Mouse (Mus musculus) regulatory T cell (primary cell): ENCODE measurements around the gene Mrtfa.

Experiments
- in situ Hi-C: fragments of 300-600 bp; cut with MboI, MseI; formaldehyde crosslinking; loops from one replicate; pipeline ENCODE4 v1.15.1; 2025; ENCODE audit warnings: high pct_unique_total_duplicates

Mrtfa gene

GRCm38 (mm10) chr15:81000419-81001138, 190.0 kb downstream of the Mrtfa start:
- in situ Hi-C loops = loop anchor here (25.0 kb wide), 1 partner anchor 1838 kb away; the partner anchor contains the start of gene Sox10

DNA sequence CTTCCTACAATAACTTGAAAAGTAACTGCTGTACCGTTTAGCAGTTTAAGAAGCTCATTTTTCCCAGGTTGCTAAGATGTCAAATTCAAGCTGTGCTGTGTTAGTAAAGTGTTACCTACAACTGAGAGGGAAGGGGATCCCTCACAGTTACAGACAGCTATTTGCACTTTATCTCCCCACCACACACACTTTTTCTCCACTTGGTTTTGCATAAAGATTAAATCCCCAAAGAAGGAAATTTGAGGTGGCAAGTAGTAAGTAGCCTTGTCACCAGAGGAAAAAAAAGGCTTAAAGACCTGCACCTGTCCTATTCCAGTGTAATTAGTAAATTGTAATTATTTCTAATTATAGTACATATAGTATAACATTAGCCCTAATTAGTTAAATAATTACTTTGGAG, 193.5 kb downstream of the Mrtfa start:
- in situ Hi-C loops = no loop called here

DNA sequence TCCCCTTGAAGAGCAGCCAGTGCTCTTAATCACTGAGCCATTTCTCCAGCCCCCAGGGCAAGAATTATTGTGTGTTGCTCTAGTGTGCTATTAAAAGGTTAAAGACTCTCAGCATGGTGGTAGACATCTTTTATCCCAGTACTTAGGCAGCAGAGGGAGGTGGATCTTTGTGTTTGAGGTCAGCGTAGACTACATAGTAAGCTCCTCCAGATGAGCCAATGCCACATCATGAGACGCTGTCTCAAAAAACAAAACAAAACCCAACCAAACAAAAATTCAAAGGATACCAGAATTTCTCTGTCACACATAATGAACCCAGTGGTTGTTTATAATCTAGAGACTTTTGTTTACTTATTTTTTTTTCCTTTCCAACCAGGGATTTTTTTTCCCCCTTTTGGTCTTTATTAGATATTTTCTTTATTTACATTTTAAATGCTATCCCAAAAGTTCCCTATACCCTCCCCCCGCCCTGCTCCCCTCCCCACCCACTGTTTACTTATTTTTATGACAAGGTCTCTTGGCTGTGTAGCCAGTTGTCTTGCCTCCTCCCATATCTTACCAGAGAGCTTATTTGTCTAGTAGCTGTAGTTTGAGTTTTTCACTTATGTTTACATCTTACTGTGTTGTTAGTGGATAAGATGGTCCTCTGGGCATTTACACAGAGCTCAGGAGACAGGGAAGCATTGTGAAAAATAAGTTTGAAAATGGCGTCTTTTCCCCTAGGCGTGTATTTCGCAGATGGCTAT, 194.3 kb downstream of the Mrtfa start:
- in situ Hi-C loops = no loop called here

DNA sequence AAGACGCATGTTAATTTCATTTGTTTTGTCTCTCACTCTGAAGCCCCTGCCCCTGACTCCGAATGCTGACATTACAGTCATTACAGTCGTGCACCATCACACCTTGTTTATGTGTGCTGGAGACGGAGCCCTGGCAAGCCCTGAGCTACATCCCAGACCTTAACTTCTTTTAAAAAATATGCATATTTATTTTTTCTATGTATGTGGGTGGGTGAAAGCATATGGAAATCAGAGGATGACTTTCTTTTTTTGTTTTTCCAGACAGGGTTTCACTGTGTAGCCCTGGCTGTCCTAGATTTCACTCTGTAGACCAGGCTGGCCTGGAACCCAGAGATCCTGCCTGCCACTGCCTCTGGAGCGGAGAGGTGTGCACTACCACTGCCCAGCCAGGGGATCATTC, 195.6 kb downstream of the Mrtfa start:
- in situ Hi-C loops = no loop called here

GRCm38 (mm10) chr15:80989712-80990111, 200.8 kb downstream of the Mrtfa start:
- in situ Hi-C loops = no loop called here

- in situ Hi-C loops = no loop called here
These were observed 202.2 kb downstream of the Mrtfa start for GRCm38 (mm10) chr15:80988331-80988730.

- in situ Hi-C loops = no loop called here
These were observed 207.3 kb downstream of the Mrtfa start for GRCm38 (mm10) chr15:80983264-80983663.

DNA sequence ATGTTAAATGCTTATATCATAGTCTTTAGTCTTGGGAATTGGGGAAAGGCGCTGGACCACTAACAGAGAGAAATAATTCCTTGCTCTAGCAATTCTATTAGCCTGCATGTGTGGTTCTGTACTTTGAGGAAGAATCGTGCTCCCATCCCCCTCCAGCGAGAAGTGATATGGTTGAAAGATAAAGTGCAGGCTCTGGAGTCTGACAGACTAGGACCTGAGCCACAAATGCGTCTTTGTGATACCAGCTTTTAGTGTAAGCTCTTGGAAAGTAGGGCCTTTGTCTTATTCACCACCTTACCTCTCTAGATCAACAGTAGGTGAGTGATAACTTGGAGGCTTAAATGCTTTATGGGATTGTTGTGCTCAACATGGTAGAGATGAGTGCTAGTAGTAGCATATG, 209.4 kb downstream of the Mrtfa start:
- in situ Hi-C loops = no loop called here

DNA sequence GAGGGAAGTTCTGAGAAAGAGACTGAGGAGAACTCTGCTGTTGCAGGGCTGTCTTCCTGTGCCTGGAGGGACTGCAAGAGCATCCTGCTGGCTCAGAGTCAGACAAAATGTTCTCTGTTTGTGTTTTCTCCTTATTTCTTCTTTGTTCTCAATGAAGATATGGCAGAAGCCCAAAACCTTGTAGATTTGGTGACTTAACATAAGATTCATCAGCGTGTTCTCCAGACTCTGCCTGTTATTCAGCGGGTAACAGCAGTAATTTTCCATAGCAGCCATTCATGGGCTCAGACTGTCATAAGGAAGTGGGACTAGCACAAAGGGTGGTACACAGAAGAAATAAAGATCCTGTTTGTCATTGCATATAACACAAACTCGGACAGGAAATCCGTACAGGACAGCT, 210.9 kb downstream of the Mrtfa start:
- in situ Hi-C loops = no loop called here

DNA sequence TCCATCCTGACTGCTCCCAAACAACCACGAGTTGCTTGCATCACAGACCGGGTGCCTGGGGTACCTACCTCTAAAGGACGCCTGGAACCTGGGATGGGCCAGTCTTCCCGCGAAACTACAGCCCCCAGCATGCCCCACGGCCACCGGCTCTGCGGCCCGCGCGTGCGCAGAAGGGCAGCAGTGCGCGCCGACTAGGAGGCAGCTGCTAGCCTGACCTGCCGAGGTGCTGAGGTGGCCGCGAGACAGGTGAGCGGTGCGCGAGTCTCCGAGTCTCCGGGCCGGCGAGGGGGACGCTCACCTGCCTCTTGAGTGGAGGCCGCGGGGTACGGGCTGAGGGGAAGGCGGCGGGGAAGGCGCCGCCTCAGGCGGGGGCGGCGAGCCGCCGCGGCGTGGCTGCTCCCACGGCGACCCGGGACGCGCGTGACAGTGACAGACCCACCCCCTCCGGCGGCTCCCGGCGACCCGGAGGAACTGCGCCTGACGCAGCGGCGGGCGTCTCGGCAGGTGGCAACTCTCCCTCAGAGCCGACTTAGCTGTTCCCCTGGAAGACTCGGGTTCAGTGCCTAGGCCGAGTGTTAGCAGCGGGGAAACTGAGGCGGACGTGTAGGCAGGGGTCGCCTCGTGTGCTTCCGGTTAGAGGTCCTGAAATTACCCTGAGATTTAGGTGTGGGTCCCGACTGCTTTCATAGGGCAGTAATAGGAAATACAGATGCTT, 212.8 kb downstream of the Mrtfa start, which contains the start of gene Sgsm3:
Sgsm3 (plus strand) TSS at position 146 of the 715 bp plus-strand sequence.
- in situ Hi-C loops = no loop called here

DNA sequence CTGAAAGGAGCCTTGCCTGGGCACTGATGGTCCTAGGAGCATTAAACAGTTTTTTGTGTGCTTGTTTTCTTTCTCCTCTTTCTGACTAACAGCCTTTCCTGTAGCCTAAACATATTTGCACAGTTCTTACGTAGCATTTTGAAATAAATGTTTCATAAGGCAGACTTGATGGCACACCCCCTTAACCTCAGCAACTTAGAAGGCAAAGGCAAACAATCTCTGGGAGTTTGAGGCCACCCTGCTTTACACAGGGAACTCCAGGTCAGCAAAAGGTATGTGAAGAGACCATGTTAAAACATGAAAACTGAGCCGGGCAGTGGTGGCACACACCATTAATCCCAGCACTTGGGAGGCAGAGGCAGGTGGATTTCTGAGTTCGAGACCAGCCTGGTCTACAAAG, 214.9 kb downstream of the Mrtfa start:
- in situ Hi-C loops = no loop called here

- in situ Hi-C loops = no loop called here
These were observed 216.2 kb downstream of the Mrtfa start for GRCm38 (mm10) chr15:80974311-80974710.

DNA sequence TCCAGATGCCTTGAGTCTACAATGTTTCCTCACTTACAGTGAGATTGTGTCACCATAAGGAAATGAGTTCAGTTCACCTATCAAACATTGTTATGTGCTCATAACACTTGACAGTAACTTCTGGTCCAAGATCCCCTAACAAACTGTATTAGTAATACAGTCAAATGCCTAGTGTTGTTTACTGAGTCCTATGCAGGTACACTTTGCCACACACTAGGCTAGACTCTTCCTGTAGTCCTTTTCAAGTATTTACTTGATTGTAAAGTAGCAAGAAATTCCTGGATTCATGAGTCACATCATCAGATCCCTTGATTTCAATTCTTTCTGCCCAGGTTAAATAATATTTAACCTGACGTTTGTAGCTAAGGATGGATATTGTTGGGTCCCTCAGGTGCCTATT, 221.2 kb downstream of the Mrtfa start:
- in situ Hi-C loops = no loop called here
